Comparison of ENCODE assay signal across 7 mouse cellular contexts in the genomic region with DNA sequence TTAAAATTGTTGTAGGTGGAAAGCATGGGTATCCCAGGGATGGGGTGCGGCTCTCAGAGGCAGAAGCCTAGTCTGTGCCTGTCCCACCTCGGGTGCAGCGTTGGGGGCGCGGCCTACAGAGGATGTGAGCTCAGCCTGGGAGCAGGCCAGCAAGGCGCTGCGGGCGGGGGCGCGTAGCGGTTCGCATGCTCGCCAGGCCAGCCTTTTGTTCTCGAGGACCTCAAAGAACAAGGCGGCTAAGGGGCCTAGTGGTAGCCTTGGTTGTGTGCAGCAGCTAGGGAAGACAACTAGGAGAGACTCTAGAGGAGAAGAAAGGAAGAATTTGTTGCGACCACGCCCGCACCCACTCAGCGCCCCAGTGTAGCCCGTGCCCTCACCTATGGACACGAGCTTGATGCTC. TPM values are rescaled to one million over a fixed set of nuclear protein-coding genes. Genes with fewer than 3 reads are reported as not detected.
DNase-seq lines count a peak whose midpoint lies in the region; ATAC-seq lines count a peak whose summit lies in the region.

No protein-coding gene starts in this region.

- no peaks in the 10 kb centered on the region for H3K4me1 ChIP-seq in limb, embryonic 11.5 days (ENCODE audit: control insufficient read depth, insufficient read depth, low read length)
- peaks cover 4% of the 10 kb centered on the region; the same call in 1 of the 2 replicates for H3K4me1 ChIP-seq in midbrain, embryonic 12.5 days

- H3K4me3 ChIP-seq in limb, embryonic 11.5 days (ENCODE audit: low read depth, low read length), result peak overlapping the region; percentile 60
- peak overlapping the region; percentile 61 for H3K4me3 ChIP-seq in midbrain, embryonic 12.5 days

- H3K27me3 ChIP-seq in limb, embryonic 11.5 days (ENCODE audit: control insufficient read depth, insufficient read depth, low read length), result no peaks in the 10 kb centered on the region
- no peaks in the 10 kb centered on the region for H3K27me3 ChIP-seq in midbrain, embryonic 12.5 days

- 26% methylated on average over 21 of the region's 21 CpGs for WGBS in limb, embryonic 11.5 days
- 22% methylated on average over 21 of the region's 21 CpGs for WGBS in midbrain, embryonic 12.5 days

- peak overlapping the region; percentile 60 for H3K4me2 ChIP-seq in limb, embryonic 11.5 days (ENCODE audit: low read depth, severe bottlenecking)
- H3K4me2 ChIP-seq in midbrain, embryonic 12.5 days (replicated peaks), result peak overlapping the region; percentile 65

- peak; percentile 61 for DNase-seq in adrenal gland, adult 8-10 months
- DNase-seq in embryo, embryonic 9.5 days (ENCODE audit: extremely low spot score), result peak; percentile 60
- DNase-seq in kidney, adult 11 months, result peak; percentile 66
- DNase-seq in limb, embryonic 11.5 days (ENCODE audit: low spot score), result peak; percentile 78
- DNase-seq in spleen, adult 18-20 months, result peak; percentile 62 to 69

- ATAC-seq in granulocyte monocyte progenitor cell, adult 5-6 weeks (replicated peaks; ENCODE audit: poor library complexity, severe bottlenecking), result peak; percentile 20
- peak; percentile 31; the same call in 1 of the 2 replicates for ATAC-seq in limb, embryonic 11.5 days (ENCODE audit: insufficient number of reproducible peaks, low FRiP score, low TSS enrichment, low read depth)
- peak; percentile 59 for ATAC-seq in midbrain, embryonic 12.5 days (ENCODE audit: low FRiP score, low read depth)

- H3K9ac ChIP-seq in limb, embryonic 11.5 days (ENCODE audit: low read length), result peak overlapping the region; percentile 78
- peak overlapping the region; percentile 77 for H3K9ac ChIP-seq in midbrain, embryonic 12.5 days (replicated peaks)

- H3K27ac ChIP-seq in limb, embryonic 11.5 days (replicated peaks; ENCODE audit: low read depth, low read length), result peak overlapping the region; percentile 68
- peak overlapping the region; percentile 91 for H3K27ac ChIP-seq in midbrain, embryonic 12.5 days (replicated peaks)

- H3K9me3 ChIP-seq in limb, embryonic 11.5 days (ENCODE audit: control insufficient read depth, low read length), result no peaks in the 10 kb centered on the region
- H3K9me3 ChIP-seq in midbrain, embryonic 12.5 days, result no peaks in the 10 kb centered on the region

- H3K36me3 ChIP-seq in limb, embryonic 11.5 days (ENCODE audit: control insufficient read depth, insufficient read depth, low read length), result peaks cover 6% of the 10 kb centered on the region; the same call in 1 of the 2 replicates
- H3K36me3 ChIP-seq in midbrain, embryonic 12.5 days, result peaks cover 26% of the 10 kb centered on the region

RNA-seq across cellular contexts. Expression of a gene that starts 3.9 kb away (rescaled TPM):
- 100 to 1,000 TPM; 133 to 200 (median 168) TPM for total RNA-seq in adrenal gland, adult 8-10 months (2022)
- 292 and 348 TPM in 2 replicates for total RNA-seq in granulocyte monocyte progenitor cell, adult 5-6 weeks (2014; fragmentation: Nextera tagmentation)
- 465 and 529 TPM in 2 replicates for total RNA-seq in granulocyte monocyte progenitor cell, adult 5-6 weeks (2017)
- 281 and 303 TPM in 2 replicates for polyA plus RNA-seq in limb, embryonic 11.5 days (2014; fragmentation: Nextera tagmentation; extraction: Ambion mirVana)
- 210 and 233 TPM in 2 replicates for polyA plus RNA-seq in midbrain, embryonic 12.5 days (2016; fragmentation: Nextera tagmentation; extraction: Ambion mirVana)

RNA-seq across cellular contexts. Expression of a gene that starts 8.8 kb away (rescaled TPM):
- total RNA-seq in adrenal gland, adult 8-10 months (2022), result 10 to 100 TPM; 47.9 to 68.8 (median 57.1) TPM
- total RNA-seq in granulocyte monocyte progenitor cell, adult 5-6 weeks (2014; fragmentation: Nextera tagmentation), result 81.8 and 85.5 TPM in 2 replicates
- total RNA-seq in granulocyte monocyte progenitor cell, adult 5-6 weeks (2017), result 71.0 and 75.6 TPM in 2 replicates
- 34.9 and 38.2 TPM in 2 replicates for polyA plus RNA-seq in limb, embryonic 11.5 days (2014; fragmentation: Nextera tagmentation; extraction: Ambion mirVana)
- polyA plus RNA-seq in midbrain, embryonic 12.5 days (2016; fragmentation: Nextera tagmentation; extraction: Ambion mirVana), result 15.4 and 18.9 TPM in 2 replicates

RNA-seq across cellular contexts. Expression of a gene that starts 24.9 kb away (rescaled TPM):
- total RNA-seq in adrenal gland, adult 8-10 months (2022), result 100 to 1,000 TPM; 315 to 542 (median 416) TPM
- 5,642 and 5,847 TPM in 2 replicates for total RNA-seq in granulocyte monocyte progenitor cell, adult 5-6 weeks (2014; fragmentation: Nextera tagmentation)
- total RNA-seq in granulocyte monocyte progenitor cell, adult 5-6 weeks (2017), result 1,448 and 1,548 TPM in 2 replicates
- polyA plus RNA-seq in limb, embryonic 11.5 days (2014; fragmentation: Nextera tagmentation; extraction: Ambion mirVana), result 867 and 882 TPM in 2 replicates
- polyA plus RNA-seq in midbrain, embryonic 12.5 days (2016; fragmentation: Nextera tagmentation; extraction: Ambion mirVana), result 521 and 544 TPM in 2 replicates

RNA-seq across cellular contexts. Expression of a gene that starts 36.0 kb away (rescaled TPM):
- total RNA-seq in adrenal gland, adult 8-10 months (2022), result 100 to 1,000 TPM in 2 of 4 experiments, 10 to 100 TPM in 2; 82.9 to 124 (median 103) TPM
- total RNA-seq in granulocyte monocyte progenitor cell, adult 5-6 weeks (2014; fragmentation: Nextera tagmentation), result 29.2 and 47.6 TPM in 2 replicates
- 30.8 and 41.0 TPM in 2 replicates for total RNA-seq in granulocyte monocyte progenitor cell, adult 5-6 weeks (2017)
- polyA plus RNA-seq in limb, embryonic 11.5 days (2014; fragmentation: Nextera tagmentation; extraction: Ambion mirVana), result 63.1 and 72.0 TPM in 2 replicates
- polyA plus RNA-seq in midbrain, embryonic 12.5 days (2016; fragmentation: Nextera tagmentation; extraction: Ambion mirVana), result 88.4 and 92.9 TPM in 2 replicates

RNA-seq across cellular contexts. Expression of a gene that starts 36.5 kb away (rescaled TPM):
- 10 to 100 TPM; 16.3 to 28.6 (median 21.8) TPM for total RNA-seq in adrenal gland, adult 8-10 months (2022)
- 28.6 and 34.8 TPM in 2 replicates for total RNA-seq in granulocyte monocyte progenitor cell, adult 5-6 weeks (2014; fragmentation: Nextera tagmentation)
- 5.0 and 9.1 TPM in 2 replicates for total RNA-seq in granulocyte monocyte progenitor cell, adult 5-6 weeks (2017)
- polyA plus RNA-seq in limb, embryonic 11.5 days (2014; fragmentation: Nextera tagmentation; extraction: Ambion mirVana), result 5.4 and 5.8 TPM in 2 replicates
- 4.6 and 5.3 TPM in 2 replicates for polyA plus RNA-seq in midbrain, embryonic 12.5 days (2016; fragmentation: Nextera tagmentation; extraction: Ambion mirVana)

Comparison
In these comparisons a context has a peak if more than half of its experiments do, and no peak if none do; other contexts are left out.
1. Peak in every context shown above with its lines: DNase-seq, ATAC-seq, H3K4me3 ChIP-seq and H3K27ac ChIP-seq.